Mouse (Mus musculus): ENCODE data around the gene Ppp1r9b. TPM values are rescaled to one million over a fixed set of nuclear protein-coding genes. Genes with fewer than 3 reads are reported as not detected.

The Ppp1r9b gene
- total and polyA plus RNA-seq, 3 experiments = 22.3 to 52.0 (median 49.3) TPM

- TF ChIP-seq POLR2A (IDR thresholded peaks at IDR 0.05; ENCODE audit: insufficient read depth, low read depth, low read length) = no peak
- TF ChIP-seq CTCF (IDR thresholded peaks at IDR 0.05) = no peak
- no peak for TF ChIP-seq EP300 (IDR thresholded peaks at IDR 0.05; ENCODE audit: insufficient read depth, low read depth, low read length)
- intact Hi-C loops (cut with DNase I) = no loop called here
- peak overlapping the region; percentile 41 for H3K4me3 ChIP-seq
Observed at GRCm38 (mm10) chr11:94971895-94972615, 18.8 kb upstream of the Ppp1r9b start.

GRCm38 (mm10) chr11:94972887-94973286 is 17.9 kb upstream of the Ppp1r9b start:
- no peaks in the 10 kb centered on the region for H3K36me3 ChIP-seq (ENCODE audit: control insufficient read depth, insufficient read depth, low read length)
- H3K4me1 ChIP-seq (ENCODE audit: control insufficient read depth, insufficient read depth, low read length) = peaks cover 1% of the 10 kb centered on the region
- TF ChIP-seq POLR2A (IDR thresholded peaks at IDR 0.05; ENCODE audit: insufficient read depth, low read depth, low read length) = no peak
- no peak for TF ChIP-seq CTCF (IDR thresholded peaks at IDR 0.05)
- TF ChIP-seq EP300 (IDR thresholded peaks at IDR 0.05; ENCODE audit: insufficient read depth, low read depth, low read length) = no peak
- H3K9ac ChIP-seq (ENCODE audit: low read depth, low read length) = peak overlapping the region; percentile 68
- H3K79me2 ChIP-seq (replicated peaks; ENCODE audit: control insufficient read depth, insufficient read depth, low read length) = no peaks in the 10 kb centered on the region
- peak overlapping the region; percentile 41 for H3K4me3 ChIP-seq
- no peaks in the 10 kb centered on the region for H3K27me3 ChIP-seq (ENCODE audit: control insufficient read depth, insufficient read depth, low read length)
- peak in 1 of 2 experiments; percentile 34 for DNase-seq
- 44% methylated on average over 5 of the region's 5 CpGs for WGBS
- intact Hi-C loops (cut with DNase I) = no loop called here
- H3K27ac ChIP-seq = peak overlapping the region; percentile 95

More at GRCm38 (mm10) chr11:94971895-94972615, 18.8 kb upstream of the Ppp1r9b start:
- Histone ChIP-seq H3K27me3 (ENCODE audit: control insufficient read depth, insufficient read depth, low read length) (no peaks in the 10 kb centered on the region), H3K36me3 (ENCODE audit: control insufficient read depth, insufficient read depth, low read length) (no peaks in the 10 kb centered on the region), H3K4me1 (ENCODE audit: control insufficient read depth, insufficient read depth, low read length) (peaks cover 1% of the 10 kb centered on the region), H3K27ac (peak overlapping the region; percentile 95), H3K79me2 (replicated peaks; ENCODE audit: control insufficient read depth, insufficient read depth, low read length) (no peaks in the 10 kb centered on the region), H3K9ac (ENCODE audit: low read depth, low read length) (peak overlapping the region; percentile 58)
- WGBS = 50% methylated on average over 16 of the region's 16 CpGs
- peak in 1 of 2 experiments; percentile 20 for DNase-seq

DNA sequence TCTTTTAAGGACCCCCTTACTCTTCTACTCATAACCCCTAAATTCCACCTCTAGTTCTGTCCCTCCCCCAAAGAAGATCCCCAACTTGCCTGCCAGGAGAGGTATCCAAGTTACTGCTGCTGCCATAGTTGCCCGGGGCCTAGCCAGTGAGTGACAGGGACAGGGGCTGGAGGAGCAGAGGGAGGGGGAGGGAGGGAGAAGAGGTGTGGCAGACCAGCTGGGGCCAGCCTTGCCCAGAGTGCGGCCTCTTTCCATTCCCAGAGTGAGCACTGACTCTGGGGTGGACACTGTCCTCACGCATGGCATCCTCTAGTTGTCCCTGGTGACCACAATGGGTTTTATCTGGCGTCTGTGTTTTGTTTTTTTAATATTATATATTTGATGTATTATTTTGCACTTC is 17.5 kb upstream of the Ppp1r9b start:
- peaks cover 1% of the 10 kb centered on the region for H3K4me1 ChIP-seq (ENCODE audit: control insufficient read depth, insufficient read depth, low read length)
- H3K4me3 ChIP-seq = peak overlapping the region; percentile 41
- peak overlapping the region; percentile 95 for H3K27ac ChIP-seq
- no peaks in the 10 kb centered on the region for H3K27me3 ChIP-seq (ENCODE audit: control insufficient read depth, insufficient read depth, low read length)
- intact Hi-C loops (cut with DNase I) = no loop called here
- TF ChIP-seq POLR2A (IDR thresholded peaks at IDR 0.05; ENCODE audit: insufficient read depth, low read depth, low read length) (peak; percentile 68), CTCF (IDR thresholded peaks at IDR 0.05) (no peak), EP300 (IDR thresholded peaks at IDR 0.05; ENCODE audit: insufficient read depth, low read depth, low read length) (0 out of 2 replicates have a peak, but pooled peaks have one; percentile 44)
- H3K9ac ChIP-seq (ENCODE audit: low read depth, low read length) = peak overlapping the region; percentile 68
- no peaks in the 10 kb centered on the region for H3K36me3 ChIP-seq (ENCODE audit: control insufficient read depth, insufficient read depth, low read length)
- no peaks in the 10 kb centered on the region for H3K79me2 ChIP-seq (replicated peaks; ENCODE audit: control insufficient read depth, insufficient read depth, low read length)
- DNase-seq = peak in 1 of 2 experiments; percentile 57
- 49% methylated on average over 4 of the region's 4 CpGs for WGBS

DNA sequence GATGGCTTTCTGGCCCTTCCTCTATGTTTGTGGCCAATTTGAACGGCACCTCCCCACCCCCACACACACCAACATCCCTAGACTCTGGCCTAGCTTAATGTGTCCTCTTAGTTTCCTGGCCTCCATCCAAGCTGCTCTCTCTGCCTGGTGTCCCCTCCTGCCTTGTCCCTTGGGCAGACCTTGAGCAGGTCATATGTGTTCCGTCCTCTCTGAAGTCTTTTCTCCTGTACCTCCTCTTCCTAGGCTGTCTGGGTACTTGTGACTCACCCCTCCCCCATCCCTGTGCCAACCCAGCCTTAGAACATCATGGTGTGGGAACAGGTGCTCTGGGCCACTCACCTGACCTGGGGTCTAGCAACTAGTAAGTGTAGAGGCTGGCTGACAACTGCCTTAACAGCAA is 15.9 kb upstream of the Ppp1r9b start:
- Histone ChIP-seq H3K4me3 (peak overlapping the region; percentile 45), H3K4me1 (ENCODE audit: control insufficient read depth, insufficient read depth, low read length) (peaks cover 1% of the 10 kb centered on the region), H3K27me3 (ENCODE audit: control insufficient read depth, insufficient read depth, low read length) (no peaks in the 10 kb centered on the region), H3K27ac (peak overlapping the region; percentile 95), H3K36me3 (ENCODE audit: control insufficient read depth, insufficient read depth, low read length) (no peaks in the 10 kb centered on the region), H3K9ac (ENCODE audit: low read depth, low read length) (peak overlapping the region; percentile 47), H3K79me2 (replicated peaks; ENCODE audit: control insufficient read depth, insufficient read depth, low read length) (no peaks in the 10 kb centered on the region)
- DNase-seq = peak in 1 of 2 experiments; percentile 63
- no peak for TF ChIP-seq POLR2A (IDR thresholded peaks at IDR 0.05; ENCODE audit: insufficient read depth, low read depth, low read length)
- no peak for TF ChIP-seq CTCF (IDR thresholded peaks at IDR 0.05)
- TF ChIP-seq EP300 (IDR thresholded peaks at IDR 0.05; ENCODE audit: insufficient read depth, low read depth, low read length) = peak; percentile 91
- 24% methylated on average over 2 of the region's 2 CpGs for WGBS
- intact Hi-C loops (cut with DNase I) = no loop called here

DNA sequence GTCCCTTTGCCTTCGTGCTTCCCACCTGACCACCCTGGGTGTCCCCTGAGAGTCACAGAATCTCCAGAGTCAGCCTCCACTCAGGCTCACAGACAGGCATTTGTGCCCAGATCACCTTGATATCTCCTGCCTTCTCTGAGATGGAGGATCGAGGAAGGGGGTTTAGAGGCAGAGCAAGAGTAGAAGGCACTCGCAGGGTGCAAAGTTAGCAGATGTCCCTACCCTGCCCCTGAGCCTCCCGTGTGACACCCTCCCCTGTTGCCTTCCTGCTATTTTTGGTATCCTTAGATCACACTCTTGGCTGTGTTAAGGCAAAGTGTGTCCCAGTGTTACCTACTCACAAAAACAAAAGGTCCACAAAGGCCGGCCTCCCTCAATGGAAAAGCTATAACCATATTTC is 14.6 kb upstream of the Ppp1r9b start, which contains the start of gene Sgca:
TSS of gene Sgca (minus strand) at position 129 of the 400 bp plus-strand sequence.
- peaks cover 1% of the 10 kb centered on the region; the same call in 1 of the 2 replicates for H3K4me1 ChIP-seq (ENCODE audit: control insufficient read depth, insufficient read depth, low read length)
- H3K36me3 ChIP-seq (ENCODE audit: control insufficient read depth, insufficient read depth, low read length) = no peaks in the 10 kb centered on the region
- DNase-seq = peak; percentile 55 to 57
- H3K27ac ChIP-seq = peak within 1 kb of the TSS; percentile 95
- TF ChIP-seq CTCF (IDR thresholded peaks at IDR 0.05) (no peak), EP300 (IDR thresholded peaks at IDR 0.05; ENCODE audit: insufficient read depth, low read depth, low read length) (peak; percentile 86), POLR2A (IDR thresholded peaks at IDR 0.05; ENCODE audit: insufficient read depth, low read depth, low read length) (peak; percentile 85)
- intact Hi-C loops (cut with DNase I) = no loop called here
- H3K4me3 ChIP-seq = peak within 1 kb of the TSS; percentile 45
- peak within 1 kb of the TSS; percentile 47 for H3K9ac ChIP-seq (ENCODE audit: low read depth, low read length)
- 51% methylated on average over 5 of the region's 5 CpGs for WGBS
- no peaks in the 10 kb centered on the region for H3K79me2 ChIP-seq (replicated peaks; ENCODE audit: control insufficient read depth, insufficient read depth, low read length)
- no peaks in the 10 kb centered on the region for H3K27me3 ChIP-seq (ENCODE audit: control insufficient read depth, insufficient read depth, low read length)

All from heart, adult 2 months (tissue).